Mouse (Mus musculus): ENCODE results near the gene Pold4.

DNA sequence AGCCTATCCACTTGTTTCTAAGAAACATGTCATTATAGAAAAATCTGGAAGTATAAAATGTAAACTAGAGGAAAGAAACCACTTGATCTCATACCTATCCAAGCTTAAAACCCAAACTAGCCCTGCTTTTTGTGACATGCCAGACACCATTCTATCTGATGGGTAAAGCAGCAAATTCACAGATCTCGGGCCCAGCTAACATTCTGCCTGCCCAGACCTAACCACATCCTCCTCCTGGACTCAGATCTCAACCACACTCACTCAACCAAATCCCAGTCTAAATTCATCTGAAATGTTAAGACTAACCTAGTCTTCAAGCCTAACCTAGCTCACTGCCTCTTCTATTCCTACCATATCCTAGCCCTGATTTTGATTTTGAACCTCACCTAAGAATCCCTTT is 12.9 kb upstream of the Pold4 start:
- TF ChIP-seq CTCF (IDR thresholded peaks at IDR 0.05; ENCODE audit: borderline replicate concordance, control insufficient read depth, extremely low read depth, insufficient read depth, low read length, poor library complexity) (no peak), POLR2A (IDR thresholded peaks at IDR 0.05; ENCODE audit: control insufficient read depth, extremely low read depth, insufficient read depth, low read length, poor library complexity) (no peak)

Measured in thymus, adult 2 months (tissue).